Mouse (Mus musculus): Measurements from ENCODE around the gene Hspbp1.

The Hspbp1 gene

GRCm38 (mm10) chr7:4684632-4685417 is at the start of gene Hspbp1:
TSS of gene Hspbp1 (minus strand) at chr7:4685068.
- DNase-seq (ENCODE audit: low spot score in 2 of 2), result peak; percentile 97 to 98

GRCm38 (mm10) chr7:4732968-4733392 is 48.1 kb upstream of the Hspbp1 start:
- no peak for DNase-seq (ENCODE audit: low spot score in 2 of 2)

GRCm38 (mm10) chr7:4731090-4731489 is 46.2 kb upstream of the Hspbp1 start:
- DNase-seq (ENCODE audit: low spot score in 2 of 2), result no peak

- no peak for DNase-seq (ENCODE audit: low spot score in 2 of 2)
These were observed 40.3 kb upstream of the Hspbp1 start, which contains the start of gene Tmem150b for GRCm38 (mm10) chr7:4725169-4725568. TSS of gene Tmem150b (minus strand) at chr7:4725249.

GRCm38 (mm10) chr7:4724359-4724758 is 39.5 kb upstream of the Hspbp1 start:
- peak; percentile 14 to 24 for DNase-seq (ENCODE audit: low spot score in 2 of 2)

- DNase-seq (ENCODE audit: low spot score in 2 of 2), result peak in 1 of 2 experiments; percentile 16
These were observed 38.6 kb upstream of the Hspbp1 start for GRCm38 (mm10) chr7:4723508-4723907.

GRCm38 (mm10) chr7:4719276-4719675 is 34.4 kb upstream of the Hspbp1 start:
- no peak for DNase-seq (ENCODE audit: low spot score in 2 of 2)

GRCm38 (mm10) chr7:4716955-4717354 is 32.1 kb upstream of the Hspbp1 start:
- DNase-seq (ENCODE audit: low spot score in 2 of 2), result no peak

GRCm38 (mm10) chr7:4712594-4712993 is 27.7 kb upstream of the Hspbp1 start:
- DNase-seq (ENCODE audit: low spot score in 2 of 2), result no peak

GRCm38 (mm10) chr7:4705098-4705497 is 20.2 kb upstream of the Hspbp1 start:
- no peak for DNase-seq (ENCODE audit: low spot score in 2 of 2)

GRCm38 (mm10) chr7:4703195-4703594 is 18.3 kb upstream of the Hspbp1 start:
- no peak for DNase-seq (ENCODE audit: low spot score in 2 of 2)

GRCm38 (mm10) chr7:4702334-4702733 is 17.5 kb upstream of the Hspbp1 start:
- DNase-seq (ENCODE audit: low spot score in 2 of 2), result no peak

- DNase-seq (ENCODE audit: low spot score in 2 of 2), result no peak
These were observed 8.1 kb upstream of the Hspbp1 start for GRCm38 (mm10) chr7:4693004-4693403.

- DNase-seq (ENCODE audit: low spot score in 2 of 2), result no peak
These were observed 6.2 kb upstream of the Hspbp1 start for GRCm38 (mm10) chr7:4690951-4691653.

GRCm38 (mm10) chr7:4690387-4690786 is 5.5 kb upstream of the Hspbp1 start, which contains the start of gene Brsk1:
TSS of gene Brsk1 (plus strand) at chr7:4690604.
- DNase-seq (ENCODE audit: low spot score in 2 of 2), result no peak

GRCm38 (mm10) chr7:4684203-4684602 is 665 bp downstream of the Hspbp1 start:
- DNase-seq (ENCODE audit: low spot score in 2 of 2), result no peak

GRCm38 (mm10) chr7:4683307-4683706 is 1.6 kb downstream of the Hspbp1 start:
- DNase-seq (ENCODE audit: low spot score in 2 of 2), result no peak

GRCm38 (mm10) chr7:4675200-4675599 is 9.7 kb downstream of the Hspbp1 start:
- no peak for DNase-seq (ENCODE audit: low spot score in 2 of 2)

- no peak for DNase-seq (ENCODE audit: low spot score in 2 of 2)
These were observed 10.6 kb downstream of the Hspbp1 start for GRCm38 (mm10) chr7:4674114-4674731.

- no peak for DNase-seq (ENCODE audit: low spot score in 2 of 2)
These were observed 12.9 kb downstream of the Hspbp1 start for GRCm38 (mm10) chr7:4671956-4672355.

GRCm38 (mm10) chr7:4670655-4671255 is 14.1 kb downstream of the Hspbp1 start:
- no peak for DNase-seq (ENCODE audit: low spot score in 2 of 2)

GRCm38 (mm10) chr7:4669156-4669555 is 15.7 kb downstream of the Hspbp1 start:
- no peak for DNase-seq (ENCODE audit: low spot score in 2 of 2)
